ENCODE assay signal across 21 mouse cellular contexts in the genomic region with DNA sequence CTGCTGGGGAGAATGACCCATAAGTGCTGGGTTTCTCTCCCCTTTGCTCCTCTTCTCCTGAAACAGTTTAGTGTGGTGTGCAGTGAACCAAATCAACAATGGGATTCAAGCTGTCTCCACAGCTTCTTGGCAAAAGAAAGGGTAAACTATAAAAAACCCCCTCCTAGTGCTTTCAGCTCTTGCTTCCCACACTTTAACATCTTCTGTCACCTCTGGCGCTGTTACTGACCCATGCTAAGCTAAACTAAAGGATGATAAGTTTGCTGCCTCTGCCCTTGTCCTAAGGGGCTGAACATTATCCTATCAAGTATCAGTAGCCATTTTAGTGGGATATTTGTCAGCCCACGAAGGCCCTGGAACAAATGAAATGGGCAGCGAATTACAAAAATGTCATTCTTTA.
A peak's percentile ranks its signal among the peaks of the same experiment; 100 is the strongest.
DNase-seq lines count a peak whose midpoint lies in the region; ATAC-seq lines count a peak whose summit lies in the region.
"Had no signal": no experiment of that assay in that cellular context is flagged by ENCODE, and none has a peak within 500 bp of the region (broad histone marks: within the 10 kb centered on the region; RNA-seq: fewer than 3 reads in every experiment).

No protein-coding gene starts in this region.

- H3K9me3 ChIP-seq in kidney, embryonic 14.5 days (ENCODE audit: control insufficient read depth, low read length), result no peaks in the 10 kb centered on the region
- H3K9me3 ChIP-seq in midbrain, embryonic 12.5 days, result no peaks in the 10 kb centered on the region
- no peaks in the 10 kb centered on the region for H3K9me3 ChIP-seq in midbrain, embryonic 13.5 days
- H3K9me3 ChIP-seq in neural tube, embryonic 14.5 days (ENCODE audit: control insufficient read depth, low read length), result no peaks in the 10 kb centered on the region
- H3K9me3 ChIP-seq: forebrain, embryonic 13.5 days; G1E; heart, embryonic 15.5 days; intestine, embryonic 15.5 days had no signal

- H3K36me3 ChIP-seq in kidney, embryonic 14.5 days (ENCODE audit: control insufficient read depth, insufficient read depth, low read length), result no peaks in the 10 kb centered on the region
- no peaks in the 10 kb centered on the region for H3K36me3 ChIP-seq in midbrain, embryonic 12.5 days
- no peaks in the 10 kb centered on the region for H3K36me3 ChIP-seq in midbrain, embryonic 13.5 days
- no peaks in the 10 kb centered on the region for H3K36me3 ChIP-seq in neural tube, embryonic 14.5 days (ENCODE audit: control insufficient read depth, insufficient read depth, low read length)
- H3K36me3 ChIP-seq: G1E; heart, embryonic 15.5 days; intestine, embryonic 15.5 days had no signal

- no peak overlapping the region for H3K27ac ChIP-seq in kidney, embryonic 14.5 days (ENCODE audit: low read depth, low read length)
- H3K27ac ChIP-seq in midbrain, embryonic 12.5 days (replicated peaks), result peak overlapping the region; percentile 30; the same call in 1 of the 2 replicates
- no peak overlapping the region for H3K27ac ChIP-seq in midbrain, embryonic 13.5 days
- no peak overlapping the region for H3K27ac ChIP-seq in neural tube, embryonic 14.5 days (ENCODE audit: low read depth, low read length)
- H3K27ac ChIP-seq: forebrain, embryonic 13.5 days; heart, embryonic 15.5 days; intestine, embryonic 15.5 days; layer of hippocampus, adult 2 months; macrophage had no signal

- no peaks in the 10 kb centered on the region for H3K4me1 ChIP-seq in kidney, embryonic 14.5 days (ENCODE audit: control insufficient read depth, insufficient read depth, low read length)
- no peaks in the 10 kb centered on the region for H3K4me1 ChIP-seq in midbrain, embryonic 12.5 days
- peaks cover 6% of the 10 kb centered on the region; the same call in 1 of the 2 replicates for H3K4me1 ChIP-seq in midbrain, embryonic 13.5 days (replicated peaks)
- H3K4me1 ChIP-seq in neural tube, embryonic 14.5 days (ENCODE audit: control insufficient read depth, insufficient read depth, low read length), result no peaks in the 10 kb centered on the region
- H3K4me1 ChIP-seq: forebrain, embryonic 13.5 days; heart, embryonic 15.5 days; intestine, embryonic 15.5 days had no signal

- DNase-seq in kidney, postnatal 10 days, result no peak
- DNase-seq in embryo, embryonic 11 days, result peak; percentile 26
- DNase-seq in left cerebral cortex, postnatal 25 days (ENCODE audit: low spot score in 2 of 2), result no peak
- DNase-seq: adrenal gland, adult 2 months; cerebellum, adult 11 months; cerebellum, postnatal 10 days; gastrocnemius, postnatal 36 days; heart, postnatal 36 days; kidney, postnatal 25 days; thymus, postnatal 14 days had no signal

- H3K4me3 ChIP-seq in kidney, embryonic 14.5 days (ENCODE audit: low read length), result no peak overlapping the region
- no peak overlapping the region for H3K4me3 ChIP-seq in midbrain, embryonic 12.5 days
- H3K4me3 ChIP-seq in midbrain, embryonic 13.5 days (replicated peaks), result no peak overlapping the region
- H3K4me3 ChIP-seq in neural tube, embryonic 14.5 days (ENCODE audit: low read depth, low read length), result no peak overlapping the region
- H3K4me3 ChIP-seq: forebrain, embryonic 13.5 days; heart, embryonic 15.5 days; intestine, embryonic 15.5 days; layer of hippocampus, adult 2 months had no signal

- no peak overlapping the region for H3K9ac ChIP-seq in kidney, embryonic 14.5 days (ENCODE audit: low read depth, low read length)
- no peak overlapping the region for H3K9ac ChIP-seq in midbrain, embryonic 12.5 days (replicated peaks)
- H3K9ac ChIP-seq in midbrain, embryonic 13.5 days (replicated peaks), result no peak overlapping the region
- H3K9ac ChIP-seq in neural tube, embryonic 14.5 days (replicated peaks; ENCODE audit: low read depth, low read length), result no peak overlapping the region
- H3K9ac ChIP-seq: forebrain, embryonic 13.5 days; heart, embryonic 15.5 days; intestine, embryonic 15.5 days had no signal

- WGBS in kidney, embryonic 14.5 days, result 24% methylated on average over 3 of the region's 3 CpGs
- WGBS in midbrain, embryonic 12.5 days, result 25% methylated on average over 3 of the region's 3 CpGs
- WGBS in midbrain, embryonic 13.5 days, result 27% methylated on average over 3 of the region's 3 CpGs
- WGBS in neural tube, embryonic 14.5 days, result 11% methylated on average over 3 of the region's 3 CpGs

- H3K4me2 ChIP-seq in kidney, embryonic 14.5 days (replicated peaks; ENCODE audit: low read depth, low read length), result no peak overlapping the region
- H3K4me2 ChIP-seq in midbrain, embryonic 12.5 days (replicated peaks), result no peak overlapping the region
- H3K4me2 ChIP-seq in midbrain, embryonic 13.5 days (replicated peaks), result no peak overlapping the region
- no peak overlapping the region for H3K4me2 ChIP-seq in neural tube, embryonic 14.5 days (ENCODE audit: low read depth, low read length)
- H3K4me2 ChIP-seq: forebrain, embryonic 13.5 days; heart, embryonic 15.5 days; intestine, embryonic 15.5 days had no signal

- 0 out of 2 replicates have a peak, but pooled peaks have one; percentile 49 for ATAC-seq in kidney, embryonic 14.5 days (ENCODE audit: low FRiP score, low TSS enrichment)
- no peak for ATAC-seq in midbrain, embryonic 12.5 days (ENCODE audit: low FRiP score, low read depth)
- no peak for ATAC-seq in midbrain, embryonic 13.5 days
- peak; percentile 28; the same call in 1 of the 2 replicates for ATAC-seq in neural tube, embryonic 14.5 days (ENCODE audit: low read depth)
- ATAC-seq: forebrain, embryonic 13.5 days; intestine, embryonic 15.5 days had no signal

- no peaks in the 10 kb centered on the region for H3K27me3 ChIP-seq in kidney, embryonic 14.5 days (ENCODE audit: control insufficient read depth, insufficient read depth, low read length)
- H3K27me3 ChIP-seq in midbrain, embryonic 12.5 days, result no peaks in the 10 kb centered on the region
- H3K27me3 ChIP-seq in midbrain, embryonic 13.5 days, result no peaks in the 10 kb centered on the region
- H3K27me3 ChIP-seq in neural tube, embryonic 14.5 days (ENCODE audit: control insufficient read depth, insufficient read depth, low read length), result no peaks in the 10 kb centered on the region
- H3K27me3 ChIP-seq: CH12.LX; forebrain, embryonic 13.5 days; heart, embryonic 15.5 days; intestine, embryonic 15.5 days had no signal

- intact Hi-C loops in left cerebral cortex, postnatal 25 days (cut with DNase I), result no loop called here

Comparison
In these comparisons a context has a peak if more than half of its experiments do, and no peak if none do; other contexts are left out.
1. ATAC-seq: peak in kidney, embryonic 14.5 days (single experiment) and neural tube, embryonic 14.5 days (single experiment); none in midbrain, embryonic 12.5 days (single experiment) and midbrain, embryonic 13.5 days (single experiment).